Mouse (Mus musculus) mouse embryonic stem cell (cell line): ENCODE measurements around the gene Agl.
"Not testable (repeated sequence)": the region's sequence is repeated elsewhere in the genome, so short reads cannot be mapped to it uniquely, and the experiment has no call there.

Experiments
- in situ Hi-C, 2 experiments: fragments of 300-500 bp; cut with MboI; formaldehyde crosslinking; loops; 1 replicate in 1 of 2; 3 replicates in 1 of 2; pipeline ENCODE4 v1.14.3; 2019 to 2020; ENCODE audit warnings: low sequenced_read_pairs in 2 of 2, low pct_unique_long_range_greater_than_20kb in 1 of 2, mixed read lengths in 1 of 2; ENCODE audit not compliant: unreplicated experiment in 1 of 2

Gene Agl

DNA sequence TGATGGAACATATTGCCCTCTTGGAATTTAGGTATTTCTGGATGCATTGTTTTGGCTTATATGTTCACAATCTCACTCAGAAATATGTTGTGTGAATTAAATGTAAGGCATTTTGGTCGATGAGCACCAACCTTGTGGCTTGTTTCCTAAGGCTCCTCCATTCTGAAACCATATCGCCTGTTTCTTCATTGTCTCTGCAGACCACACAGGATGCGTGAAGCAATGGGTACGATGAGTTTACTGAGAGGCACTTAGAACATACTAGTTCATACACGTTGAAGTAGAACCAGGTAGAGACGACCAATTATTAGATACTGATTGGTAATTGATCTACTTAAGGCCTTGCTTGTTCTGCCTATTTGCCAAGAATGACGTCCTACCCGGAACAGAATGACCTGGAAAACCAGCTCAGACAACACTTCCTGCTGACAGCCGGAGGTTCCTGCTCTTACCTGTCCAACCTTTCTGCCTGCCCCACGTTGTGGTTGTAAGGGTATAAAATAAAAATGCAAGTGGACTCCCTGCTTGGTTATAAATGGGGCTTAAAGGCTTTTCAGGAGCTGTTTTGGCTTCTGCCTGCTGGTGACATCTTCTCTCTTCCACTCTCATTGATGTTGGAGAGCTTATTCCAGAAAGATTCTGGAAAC, 21.4 kb upstream of the Agl start:
- in situ Hi-C loops, result loop anchor here in 1 of 2 experiments (25.0 kb wide), 1 partner anchor 492 kb away; no protein-coding TSS in a partner anchor

GRCm38 (mm10) chr3:116826471-116827215, 18.7 kb upstream of the Agl start:
- in situ Hi-C loops, result loop anchor here in 1 of 2 experiments (25.0 kb wide), 1 partner anchor 489 kb away; no protein-coding TSS in a partner anchor

GRCm38 (mm10) chr3:116817231-116817630, 9.3 kb upstream of the Agl start:
- in situ Hi-C loops, result no loop called here

DNA sequence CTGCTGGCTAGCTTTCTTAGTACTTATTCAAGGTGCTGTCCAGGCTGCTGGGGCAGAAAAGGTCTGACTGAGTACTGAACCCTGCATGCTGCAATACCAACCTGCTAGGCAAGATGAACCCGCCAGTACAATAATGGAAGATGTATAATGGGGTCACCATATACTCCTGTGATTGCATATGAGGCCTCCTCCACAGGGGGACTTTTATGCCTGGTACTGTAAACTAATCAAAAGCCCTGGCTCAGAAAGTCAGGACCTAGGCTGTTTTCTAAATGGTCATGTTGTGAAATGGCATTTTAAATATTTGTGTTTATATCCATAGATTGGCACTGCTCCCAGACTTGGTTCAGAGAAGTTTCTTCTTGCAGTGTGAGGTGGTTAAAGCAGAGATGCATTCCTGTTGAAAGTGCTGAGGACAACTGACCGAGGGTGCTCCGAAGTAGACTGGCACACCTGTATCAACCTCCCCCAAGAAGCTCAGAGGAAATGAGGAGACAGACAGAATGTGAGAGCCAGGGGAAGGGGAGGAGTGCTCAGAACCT, 8.8 kb upstream of the Agl start:
- in situ Hi-C loops, result no loop called here

DNA sequence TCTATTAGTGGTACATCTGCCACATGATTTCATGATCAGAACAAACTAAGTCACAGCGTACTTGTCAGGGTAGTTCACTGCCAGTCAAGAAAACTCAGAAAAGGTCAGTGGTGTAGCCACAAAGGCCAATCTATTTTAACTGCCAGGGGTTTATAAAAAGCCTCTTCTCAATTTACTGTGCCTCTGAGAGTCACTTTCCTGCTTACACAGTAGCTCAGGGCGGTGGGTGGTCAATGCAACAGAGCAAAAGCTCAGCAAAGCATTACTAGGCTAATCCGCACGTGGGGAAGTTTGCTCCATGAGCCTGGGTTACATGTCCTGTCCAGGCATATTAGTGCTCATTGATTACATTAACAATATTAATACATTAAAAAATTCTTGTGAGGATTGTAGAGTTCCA, 8.0 kb upstream of the Agl start:
- in situ Hi-C loops, result no loop called here

DNA sequence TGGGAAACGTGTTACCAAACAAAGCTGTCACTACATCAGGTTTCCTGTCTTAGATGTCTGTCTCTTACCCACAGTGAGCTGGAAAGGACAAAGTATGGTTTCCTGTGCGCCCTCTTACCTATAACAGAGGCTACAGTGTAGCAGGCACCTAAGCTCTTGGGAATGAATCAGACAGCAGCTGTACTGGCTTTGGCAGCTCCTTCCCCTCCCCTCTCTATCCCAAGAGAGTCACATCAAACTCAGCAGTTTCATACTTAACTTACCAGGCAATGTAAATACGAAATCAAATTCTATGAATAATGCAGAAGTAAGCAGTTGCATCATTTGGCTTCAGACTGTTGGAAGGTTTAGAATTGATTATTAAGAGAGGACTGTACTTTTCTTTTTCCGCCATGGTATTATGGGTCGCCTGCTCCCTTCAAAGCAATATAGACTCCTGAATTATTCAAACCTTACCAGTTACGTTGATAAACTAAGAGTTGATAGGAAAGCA, 7.4 kb upstream of the Agl start:
- in situ Hi-C loops, result no loop called here

DNA sequence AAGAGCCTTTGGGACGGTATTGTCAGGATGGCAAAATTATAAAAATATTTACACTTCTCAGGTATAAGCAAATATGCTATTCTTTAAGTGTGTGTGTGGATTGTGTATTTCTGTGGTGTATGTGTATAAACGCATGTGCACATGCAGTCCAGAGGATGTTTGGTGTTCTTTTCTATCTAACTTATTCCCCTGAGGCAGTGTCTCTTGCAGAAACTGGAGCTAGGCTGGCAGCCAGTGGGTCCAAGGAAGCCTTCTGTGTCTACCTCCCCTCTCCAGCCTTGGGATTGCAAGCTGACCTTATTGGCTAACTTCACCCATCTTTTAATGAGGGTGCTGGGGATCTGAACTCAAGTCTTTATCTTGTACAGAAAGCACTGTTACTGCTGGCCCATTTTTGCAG, 5.0 kb upstream of the Agl start:
- in situ Hi-C loops, result no loop called here

DNA sequence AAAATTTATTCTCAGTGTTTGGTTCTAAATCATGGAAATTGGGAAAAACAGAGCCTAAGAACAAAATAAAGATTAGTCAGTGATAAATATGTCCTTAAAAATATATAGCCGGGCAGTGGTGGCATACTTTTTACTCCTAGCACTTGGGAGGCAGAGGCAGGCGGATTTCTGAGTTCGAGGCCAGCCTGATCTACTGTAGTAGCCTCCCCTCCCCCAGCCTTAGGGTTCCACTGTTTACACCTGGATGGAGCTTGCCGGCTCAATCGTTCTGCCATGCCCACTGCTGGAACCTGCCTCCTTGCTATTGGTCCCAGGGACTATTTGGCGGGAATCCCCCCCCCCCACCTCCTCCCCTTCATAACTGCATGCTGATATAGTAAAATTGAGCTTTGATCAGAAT, 2.4 kb upstream of the Agl start:
- in situ Hi-C loops, result not testable (repeated sequence)

GRCm38 (mm10) chr3:116809221-116809620, 1.3 kb upstream of the Agl start:
- in situ Hi-C loops, result no loop called here

DNA sequence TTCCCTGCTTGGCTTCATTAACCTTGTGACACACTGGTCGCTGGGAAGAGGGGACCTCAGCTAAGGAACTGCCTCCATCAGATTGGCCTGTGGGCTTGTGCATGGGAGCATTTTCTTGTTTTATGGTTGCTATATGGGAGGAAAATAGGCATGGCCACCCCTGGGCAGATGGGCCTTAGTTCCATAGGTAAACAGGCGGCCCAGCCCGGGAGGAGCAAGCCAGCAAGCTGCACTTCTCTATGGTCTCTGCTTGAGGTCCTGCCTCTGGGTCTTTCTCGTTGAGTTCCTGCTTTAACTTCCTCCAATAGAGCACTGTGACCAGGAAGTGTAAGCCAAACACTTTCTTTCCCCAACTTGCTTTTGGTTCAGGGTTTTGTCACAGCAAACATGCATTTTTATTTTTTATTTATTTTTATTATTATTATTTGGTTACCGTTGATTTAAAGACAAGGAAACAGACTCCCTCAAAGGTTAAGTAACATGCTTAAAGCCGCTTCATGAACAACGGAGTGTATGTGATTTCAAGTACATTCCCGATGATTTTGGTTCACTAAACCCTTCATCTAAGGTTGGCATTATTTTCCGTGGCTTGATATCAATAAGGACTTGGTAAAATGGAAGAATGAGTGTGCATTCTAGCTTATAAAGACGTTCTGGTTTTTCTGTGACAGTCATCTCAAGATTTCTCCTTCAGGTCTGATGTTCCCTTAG, 696 bp upstream of the Agl start:
- in situ Hi-C loops, result no loop called here

- in situ Hi-C loops, result no loop called here
Measured at GRCm38 (mm10) chr3:116805866-116806265, 2.1 kb downstream of the Agl start.

DNA sequence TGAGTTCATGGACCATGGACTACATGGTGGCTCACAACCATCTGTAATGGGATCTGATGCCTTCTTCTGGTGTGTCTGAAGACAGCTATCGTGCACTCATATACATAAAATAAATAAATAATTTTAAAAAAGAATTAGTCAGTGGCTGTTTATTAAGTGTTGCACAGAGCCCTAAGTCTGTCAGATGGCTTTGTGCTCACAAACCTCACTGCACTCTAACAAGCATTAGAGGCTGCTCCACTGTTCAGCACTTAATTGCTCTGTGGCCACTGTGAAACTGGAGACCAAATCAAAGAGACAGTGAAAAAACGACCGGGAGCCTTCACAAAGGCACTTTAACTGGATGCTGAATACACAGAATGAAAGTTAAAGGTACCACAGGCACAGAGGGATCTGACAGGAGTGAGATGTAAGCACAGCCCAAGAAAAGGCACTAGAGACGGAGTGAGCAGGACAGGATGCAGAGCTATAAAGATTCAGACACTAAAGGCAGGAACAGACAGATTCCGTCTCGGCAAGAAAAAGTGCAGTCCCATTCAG, 3.1 kb downstream of the Agl start:
- in situ Hi-C loops, result no loop called here

DNA sequence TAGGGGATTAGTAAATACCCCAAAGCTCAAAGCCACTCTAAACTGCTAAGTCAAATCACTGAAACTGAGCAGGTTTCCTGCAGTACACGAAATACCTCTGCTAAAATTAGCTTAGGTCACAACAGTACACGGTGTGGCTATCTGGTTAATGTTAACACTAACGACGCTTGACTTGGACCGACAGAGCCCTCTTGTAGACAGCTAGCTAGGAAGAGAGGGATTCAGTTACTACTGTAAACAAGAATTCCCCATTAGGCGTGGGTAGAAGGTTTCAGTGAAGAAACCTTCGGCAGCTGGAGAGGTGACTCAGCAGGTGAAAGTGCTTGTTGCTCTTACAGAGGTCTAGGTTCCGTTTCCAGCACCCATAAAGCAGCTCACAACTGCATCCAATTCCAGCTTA, 6.2 kb downstream of the Agl start:
- in situ Hi-C loops, result no loop called here

DNA sequence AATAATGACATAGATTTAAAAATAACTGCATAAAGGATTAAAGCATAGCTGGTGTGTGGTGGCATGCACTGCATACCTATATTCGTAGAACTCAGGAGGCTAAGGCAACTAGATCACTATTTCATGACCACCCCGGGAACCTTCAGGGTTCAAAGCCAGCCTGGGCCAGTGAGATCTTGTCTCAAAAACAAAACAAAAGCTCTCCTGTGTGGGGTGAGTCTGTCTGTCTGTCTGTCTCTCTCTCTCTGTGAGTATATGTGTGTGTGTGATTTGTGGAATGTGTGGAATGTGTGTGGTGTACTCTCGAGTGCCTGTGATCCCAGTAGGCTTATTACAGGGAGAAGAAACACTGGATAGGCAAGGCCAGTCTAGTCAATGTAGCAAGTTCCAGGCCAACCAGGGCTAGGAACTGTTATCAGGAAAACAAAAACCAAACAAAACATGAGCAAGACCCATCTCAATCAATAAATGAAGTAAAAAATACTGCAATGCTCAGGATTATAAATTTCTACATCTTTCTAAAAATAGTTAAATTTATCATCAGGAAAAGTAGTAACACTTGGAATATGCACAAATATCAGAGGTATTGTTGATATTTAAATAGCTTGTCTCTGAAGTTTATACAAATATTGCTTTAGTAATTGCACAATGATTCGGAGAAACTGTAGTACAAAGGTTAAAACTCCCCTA, 9.0 kb downstream of the Agl start:
- in situ Hi-C loops, result no loop called here

- in situ Hi-C loops, result no loop called here
Measured at GRCm38 (mm10) chr3:116788851-116789250, 19.1 kb downstream of the Agl start.

DNA sequence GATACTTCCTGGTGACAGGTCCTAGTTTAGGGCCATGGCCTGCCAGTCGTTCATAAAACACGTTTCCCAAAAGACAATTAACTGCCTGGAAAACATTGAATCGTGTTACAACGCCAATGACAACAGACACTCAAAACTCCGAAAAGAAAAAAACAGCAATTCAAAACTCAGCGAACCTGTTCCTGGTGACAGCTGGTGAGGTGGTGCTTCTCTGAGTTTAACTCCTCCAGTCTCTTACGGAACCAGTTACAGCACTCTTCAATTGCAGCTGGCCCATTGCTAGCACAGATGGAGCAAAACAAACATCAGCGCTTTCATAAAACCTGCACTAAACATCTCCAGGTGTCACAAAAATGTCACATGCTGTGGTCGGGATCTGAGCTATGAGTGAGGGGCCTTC, 21.4 kb downstream of the Agl start:
- in situ Hi-C loops, result no loop called here

DNA sequence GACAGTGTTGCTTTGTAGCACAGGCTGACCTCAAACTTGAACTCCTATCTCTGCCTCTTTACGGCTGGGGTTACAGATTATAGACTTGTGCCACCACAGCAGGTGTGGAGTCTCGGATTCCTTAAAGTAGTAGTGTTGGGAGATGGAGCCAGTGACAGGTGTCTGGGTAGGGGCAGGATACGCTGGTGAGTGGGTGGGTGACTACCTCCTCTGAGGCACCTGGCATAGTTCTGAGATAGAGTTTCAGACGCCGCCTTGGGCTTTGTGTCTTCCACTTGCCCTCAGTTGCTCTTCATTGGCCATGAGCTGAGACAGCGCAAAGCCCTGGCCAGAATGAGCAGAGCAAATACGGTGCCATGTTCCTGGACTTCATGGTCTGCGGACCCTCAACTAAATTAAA, 22.1 kb downstream of the Agl start:
- in situ Hi-C loops, result no loop called here

DNA sequence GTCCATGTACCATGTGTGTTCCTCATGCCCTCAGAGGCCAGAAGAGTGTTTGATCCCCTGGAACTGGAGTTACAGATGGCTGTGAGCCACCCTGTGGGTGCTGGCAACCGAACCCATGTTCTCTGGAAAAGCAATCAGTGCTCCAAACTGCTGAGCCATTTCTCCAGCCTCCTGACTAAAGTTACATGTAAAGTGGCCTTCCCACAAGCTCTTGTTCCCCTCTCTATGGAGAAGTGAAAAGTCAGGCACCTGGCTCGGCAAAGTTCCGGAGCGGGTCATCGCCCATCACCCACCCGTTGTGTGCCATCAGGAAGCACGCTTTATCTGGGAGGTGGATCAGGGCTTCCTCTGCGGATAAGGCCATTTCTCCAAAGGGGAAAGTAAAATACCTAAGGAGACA, 23.2 kb downstream of the Agl start:
- in situ Hi-C loops, result no loop called here
